Mouse (Mus musculus): ENCODE results near the gene Muc20.

Muc20 gene

DNA sequence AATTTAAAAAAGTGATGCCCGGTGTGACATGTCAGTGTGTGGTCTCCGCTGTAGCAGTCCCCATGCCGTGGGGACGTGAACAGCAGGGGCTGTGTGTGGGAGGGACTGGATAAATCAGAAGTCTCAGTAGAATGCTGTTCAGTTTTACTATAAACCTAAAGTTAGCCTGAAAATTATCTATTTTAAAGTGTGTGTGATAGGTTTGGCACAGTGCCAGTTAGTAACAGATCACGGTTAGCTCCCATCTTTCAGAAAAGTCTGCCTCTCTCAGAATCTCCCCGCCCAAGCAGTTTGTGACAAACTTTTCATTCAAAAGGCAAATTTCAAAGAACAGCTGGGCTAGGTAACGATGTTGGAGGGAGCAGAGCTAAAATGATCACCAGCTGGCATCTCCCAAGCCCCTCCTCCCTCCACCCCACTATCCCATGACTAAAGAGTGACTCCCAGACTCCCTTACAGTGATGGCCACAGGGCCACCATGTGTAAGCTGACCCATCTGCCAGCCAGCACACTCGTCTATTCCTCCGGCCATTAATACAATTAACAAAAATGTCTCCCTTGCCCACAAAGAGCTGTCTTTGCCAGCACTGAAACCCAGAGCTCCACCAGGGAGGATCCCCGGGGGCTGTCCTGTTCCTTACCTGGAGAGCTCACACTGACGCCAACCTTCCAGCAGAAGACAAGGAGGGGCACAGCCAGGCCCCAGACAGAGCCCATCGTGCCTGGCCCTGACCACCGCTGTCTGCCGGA is 384 bp downstream of the Muc20 start:
- DNase-seq (ENCODE audit: low spot score in 2 of 2): no peak

DNA sequence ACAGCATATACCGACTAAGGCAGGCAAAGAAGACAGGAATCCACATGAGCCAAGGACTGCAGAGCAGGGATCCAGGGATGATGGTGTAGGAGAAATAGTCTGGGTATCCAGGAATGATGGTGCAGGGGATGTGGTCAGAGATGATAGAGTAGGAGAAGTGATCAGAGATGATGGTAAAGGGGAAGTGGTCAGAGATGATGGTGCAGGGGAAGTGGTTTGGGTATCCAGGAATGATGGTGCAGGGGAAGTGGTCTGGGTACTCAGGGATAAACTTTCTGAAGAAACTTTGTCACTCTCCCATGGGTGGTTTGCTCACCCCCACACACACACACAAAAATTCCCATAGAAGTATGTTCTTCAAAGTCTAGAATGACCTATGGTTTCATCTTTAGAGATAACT is 2.1 kb downstream of the Muc20 start:
- no peak for DNase-seq (ENCODE audit: low spot score in 2 of 2)

DNA sequence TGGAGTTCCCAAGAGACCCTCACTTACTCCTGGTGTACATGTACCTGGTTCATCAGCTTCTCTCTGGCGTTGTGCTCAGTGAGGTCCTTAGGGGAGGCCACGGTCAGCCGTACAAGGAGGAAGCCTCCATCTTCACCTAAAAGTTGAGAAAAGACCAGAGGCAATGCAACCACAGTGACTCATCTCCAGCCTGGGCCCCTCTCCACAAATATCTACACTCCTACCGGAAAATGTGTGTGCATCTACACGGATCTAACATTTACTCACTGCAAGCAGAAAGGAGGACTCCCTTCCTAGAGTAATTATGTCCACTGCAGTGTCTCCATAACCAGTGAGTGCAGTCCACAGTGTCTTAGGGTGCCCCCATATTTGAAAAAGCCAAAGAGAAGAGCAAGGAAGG is 7.2 kb downstream of the Muc20 start:
- DNase-seq (ENCODE audit: low spot score in 2 of 2): no peak

DNA sequence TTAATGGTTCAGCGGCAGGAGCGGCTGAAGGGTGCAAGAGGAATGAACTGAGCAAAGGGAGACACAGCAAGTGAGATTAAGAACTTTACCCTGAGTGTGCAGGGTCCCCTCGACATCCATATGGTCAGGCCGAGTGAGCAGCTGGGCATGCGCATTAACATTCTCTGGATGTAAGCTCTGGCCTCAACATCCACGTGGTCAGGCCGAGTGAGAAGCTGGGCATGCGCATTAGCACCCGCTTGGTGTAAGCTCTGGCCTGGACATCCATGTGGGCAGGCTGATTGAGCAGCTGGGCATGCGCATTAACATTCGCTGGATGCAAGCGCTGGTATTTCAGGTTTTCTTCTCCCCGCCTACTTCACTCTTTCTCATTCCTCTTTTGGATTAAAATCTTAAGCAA is 12.4 kb downstream of the Muc20 start:
- peak; percentile 5 to 27 for DNase-seq (ENCODE audit: low spot score in 2 of 2)

DNA sequence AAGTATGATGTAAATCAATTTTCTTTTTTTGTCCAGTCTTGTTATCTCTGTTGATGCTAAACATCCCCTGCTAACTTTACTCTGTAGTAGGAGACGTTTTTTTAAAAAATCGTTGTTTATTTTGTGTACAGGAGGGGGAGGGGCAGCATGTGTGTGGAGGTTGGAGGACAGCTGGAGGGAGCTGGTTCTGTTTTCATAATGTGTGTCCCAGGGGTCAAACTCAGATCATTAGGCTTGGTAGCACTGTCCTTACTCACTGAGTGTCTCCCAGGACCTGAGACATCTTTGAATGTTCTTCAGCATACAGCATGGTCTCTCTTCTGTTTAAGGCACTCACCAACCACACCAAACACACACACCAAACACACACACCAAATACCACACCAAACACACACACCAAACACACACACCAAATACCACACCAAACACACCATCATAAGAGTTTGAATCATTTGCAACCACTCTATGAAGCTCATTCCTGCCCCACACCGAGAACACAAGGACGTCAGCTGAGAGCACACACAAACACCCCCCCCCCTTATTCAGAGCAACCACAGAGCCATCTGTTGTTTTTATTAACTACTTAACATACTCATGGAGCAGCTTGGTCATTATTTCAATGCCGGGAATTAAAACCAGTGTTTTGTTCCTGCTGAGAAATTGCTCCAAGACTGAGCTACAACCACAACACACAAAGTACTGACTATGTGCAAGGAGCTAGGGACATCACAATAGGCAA is 13.7 kb downstream of the Muc20 start:
- no peak for DNase-seq (ENCODE audit: low spot score in 2 of 2)

DNA sequence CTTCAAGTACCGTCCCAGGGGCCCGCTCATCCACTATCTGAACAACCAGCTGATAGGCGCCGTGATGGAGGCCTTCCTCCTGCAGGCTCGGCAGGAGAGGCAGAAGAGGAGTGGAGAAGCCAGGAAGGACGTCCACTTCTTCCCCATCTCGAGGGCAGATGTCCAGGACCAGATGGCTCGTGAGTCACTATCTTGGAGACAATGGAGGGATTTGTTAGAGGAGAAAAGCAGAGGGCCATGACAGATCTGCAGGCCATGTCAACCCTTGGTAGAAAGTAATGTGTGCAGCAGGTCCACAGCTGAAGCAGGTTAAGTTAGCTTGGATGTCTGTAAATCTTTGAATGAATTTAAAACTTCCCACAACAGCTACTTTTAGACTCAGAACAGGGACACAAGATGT is 18.3 kb downstream of the Muc20 start:
- DNase-seq (ENCODE audit: low spot score in 2 of 2): no peak

DNA sequence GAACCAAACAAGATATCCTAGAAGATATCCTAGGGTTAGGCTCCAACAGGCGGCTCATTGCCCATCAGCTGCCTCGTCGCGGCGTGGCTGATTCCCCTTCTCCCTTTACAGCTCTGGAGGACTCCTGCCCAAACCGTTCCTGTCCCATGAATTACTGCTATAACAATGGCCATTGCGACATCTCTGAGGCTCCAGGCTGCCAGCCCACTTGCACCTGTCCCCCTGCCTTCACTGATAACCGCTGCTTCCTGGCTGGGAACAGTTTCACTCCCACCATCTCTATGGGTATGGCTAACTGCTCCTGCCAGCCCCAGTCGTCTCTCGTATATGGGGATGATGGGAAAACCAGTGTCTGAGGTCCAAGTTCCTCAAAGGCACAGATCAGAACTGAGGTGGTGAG is 20.6 kb downstream of the Muc20 start:
- DNase-seq (ENCODE audit: low spot score in 2 of 2): no peak

DNA sequence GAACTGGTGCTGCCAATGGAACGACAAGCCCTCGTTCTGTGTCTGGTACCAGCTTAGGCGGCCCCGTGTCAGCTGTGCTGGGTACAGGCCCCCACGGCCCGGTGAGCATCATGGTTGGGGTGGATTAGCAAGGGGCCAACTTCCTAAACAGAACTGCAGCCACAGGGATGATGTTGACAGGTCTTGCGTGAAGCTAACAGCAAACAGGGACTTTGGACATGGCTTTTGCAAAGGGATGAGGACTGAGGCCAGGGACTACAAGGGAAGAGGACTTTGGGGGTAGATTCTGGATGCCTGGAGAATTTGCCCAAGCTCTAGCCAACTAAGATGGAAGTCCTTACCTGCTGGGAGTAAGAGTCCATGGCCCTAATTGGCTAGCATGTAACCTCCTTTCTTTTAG is 30.3 kb downstream of the Muc20 start:
- DNase-seq (ENCODE audit: low spot score in 2 of 2): no peak

DNA sequence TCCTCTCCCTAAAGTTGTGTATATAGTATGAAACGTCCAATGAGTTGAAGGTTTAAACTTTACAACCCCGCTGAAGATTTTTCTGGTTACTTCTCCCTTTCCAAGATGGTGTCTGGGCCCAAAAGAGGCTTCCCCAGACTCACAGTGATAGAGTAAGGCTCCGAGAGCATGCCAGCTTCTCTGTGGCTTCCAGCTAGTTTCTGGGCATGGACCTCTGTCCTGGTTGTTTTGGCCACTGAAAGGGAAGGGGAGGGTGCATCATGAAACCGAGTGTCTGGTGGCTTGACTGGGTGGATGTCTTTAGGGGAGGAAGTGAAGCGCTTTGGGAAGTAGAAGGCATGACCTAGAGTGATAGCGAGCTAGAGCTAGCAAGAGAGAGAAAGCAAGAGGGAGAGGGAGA is 32.3 kb downstream of the Muc20 start:
- DNase-seq (ENCODE audit: low spot score in 2 of 2): no peak

DNA sequence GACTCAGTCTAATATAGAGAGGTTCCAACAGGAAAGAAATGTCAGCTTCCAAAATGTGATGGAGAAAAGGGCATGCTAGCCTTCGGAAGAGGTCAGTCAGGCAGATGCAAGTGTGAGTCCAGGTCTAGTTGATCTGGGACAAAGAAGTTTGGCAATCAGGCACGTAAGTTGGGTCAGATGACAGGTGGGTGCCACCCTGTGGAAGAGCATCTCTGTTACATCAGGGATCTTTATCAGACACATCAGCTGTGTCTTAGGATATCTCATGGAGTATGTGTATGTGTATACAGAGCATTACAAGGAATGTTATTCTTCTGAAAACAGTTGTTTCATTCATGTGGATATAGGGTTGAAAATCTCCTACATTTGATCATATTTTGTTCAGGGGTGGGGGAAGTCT is 32.7 kb downstream of the Muc20 start:
- no peak for DNase-seq (ENCODE audit: low spot score in 2 of 2)

DNA sequence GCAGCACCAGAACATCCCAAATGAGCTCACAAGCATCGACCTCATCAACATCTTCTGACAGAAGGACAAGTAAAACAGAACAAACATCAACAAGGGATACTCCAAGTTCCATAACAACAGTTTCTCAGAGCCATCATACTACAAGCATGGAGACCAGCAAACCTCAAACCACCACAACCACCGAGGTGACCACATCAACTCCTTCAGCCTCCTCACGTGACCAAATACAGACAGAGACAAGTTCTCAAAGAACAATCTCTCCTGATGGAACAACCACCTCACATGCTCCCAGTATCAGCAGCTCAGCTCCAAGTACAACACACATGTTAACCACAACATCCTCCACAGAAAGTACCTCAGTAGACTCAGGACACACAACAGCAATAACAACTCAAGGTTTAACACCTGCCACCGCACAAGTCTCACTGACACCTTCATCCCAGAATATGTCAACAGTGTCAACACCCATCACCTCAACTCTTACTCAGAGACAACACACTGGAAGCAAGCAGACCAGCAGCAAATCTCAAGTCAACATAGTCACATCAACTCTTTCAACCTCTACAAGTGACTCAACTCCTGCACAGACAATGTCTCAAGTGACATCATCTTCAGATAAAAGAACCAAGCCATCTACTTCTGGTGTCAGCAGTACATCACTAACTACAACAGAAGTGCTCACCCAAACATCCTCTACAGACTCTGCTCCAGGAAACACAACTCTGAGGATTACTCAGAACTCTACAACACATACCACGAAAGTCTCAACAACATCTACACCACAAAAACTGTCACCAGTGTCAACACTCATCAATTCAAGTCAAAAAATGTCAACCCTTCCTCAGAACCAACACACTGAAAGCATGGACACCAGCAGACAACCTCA is 46.8 kb downstream of the Muc20 start:
- no peak for DNase-seq (ENCODE audit: low spot score in 2 of 2)

DNA sequence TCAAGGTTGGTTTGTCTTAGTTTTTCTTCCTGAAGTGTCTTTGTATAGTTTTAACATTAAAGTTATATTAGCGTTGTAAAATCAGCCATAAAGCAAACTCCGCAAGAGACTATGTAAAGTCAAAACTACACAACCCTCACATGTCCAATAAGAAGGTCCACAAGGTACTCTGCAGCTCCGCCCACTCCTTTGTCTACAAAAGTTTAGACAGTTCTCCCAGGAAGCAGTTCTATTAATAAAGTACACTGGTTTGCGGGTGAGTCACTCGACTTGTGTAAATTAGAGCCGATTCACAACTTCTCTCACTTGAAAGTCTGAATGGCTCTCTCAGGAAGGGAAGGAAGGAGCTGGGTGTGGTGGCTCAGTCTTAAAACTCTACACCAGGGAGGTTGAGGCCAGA is 51.4 kb downstream of the Muc20 start:
- peak in 1 of 2 experiments; percentile 3 for DNase-seq (ENCODE audit: low spot score in 2 of 2)

DNA sequence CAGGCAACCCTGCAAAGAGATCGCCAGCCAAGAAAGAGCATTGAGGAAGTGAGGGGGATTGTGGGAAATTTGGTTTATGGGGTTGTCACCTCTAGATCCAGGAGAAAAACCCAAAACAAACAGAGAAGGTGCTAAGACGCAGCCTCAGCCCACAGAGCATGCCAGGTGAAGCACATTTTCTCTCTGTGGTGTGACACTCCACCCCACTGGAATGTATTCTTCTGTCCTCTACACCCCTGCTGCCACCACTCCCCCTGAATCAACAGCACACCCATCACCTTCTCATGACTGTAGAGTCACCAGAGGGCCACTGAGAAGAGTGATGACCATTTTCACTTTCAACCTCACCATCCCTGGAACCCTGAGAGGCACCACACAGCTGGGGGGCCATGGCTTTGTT is 54.5 kb downstream of the Muc20 start:
- DNase-seq (ENCODE audit: low spot score in 2 of 2): no peak

DNA sequence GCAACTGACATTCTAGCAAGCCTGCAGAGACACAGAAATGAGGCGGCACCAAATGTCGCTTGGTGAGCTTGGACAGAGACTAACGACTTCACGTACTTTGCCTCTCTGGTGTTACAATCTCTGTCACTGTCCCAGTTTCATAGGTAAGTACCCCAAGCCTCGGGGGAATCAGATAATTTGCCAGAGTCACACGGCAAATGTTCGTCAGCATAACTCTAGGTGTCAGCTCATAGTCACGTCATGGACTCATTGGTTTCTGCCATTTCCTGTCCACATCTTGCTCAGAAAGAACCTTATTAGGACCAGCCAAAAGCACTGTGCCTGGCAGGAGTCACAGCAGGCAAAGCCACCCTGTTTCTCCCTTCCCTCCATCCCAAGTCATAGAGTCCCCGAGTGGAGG is 55.9 kb downstream of the Muc20 start:
- no peak for DNase-seq (ENCODE audit: low spot score in 2 of 2)

DNA sequence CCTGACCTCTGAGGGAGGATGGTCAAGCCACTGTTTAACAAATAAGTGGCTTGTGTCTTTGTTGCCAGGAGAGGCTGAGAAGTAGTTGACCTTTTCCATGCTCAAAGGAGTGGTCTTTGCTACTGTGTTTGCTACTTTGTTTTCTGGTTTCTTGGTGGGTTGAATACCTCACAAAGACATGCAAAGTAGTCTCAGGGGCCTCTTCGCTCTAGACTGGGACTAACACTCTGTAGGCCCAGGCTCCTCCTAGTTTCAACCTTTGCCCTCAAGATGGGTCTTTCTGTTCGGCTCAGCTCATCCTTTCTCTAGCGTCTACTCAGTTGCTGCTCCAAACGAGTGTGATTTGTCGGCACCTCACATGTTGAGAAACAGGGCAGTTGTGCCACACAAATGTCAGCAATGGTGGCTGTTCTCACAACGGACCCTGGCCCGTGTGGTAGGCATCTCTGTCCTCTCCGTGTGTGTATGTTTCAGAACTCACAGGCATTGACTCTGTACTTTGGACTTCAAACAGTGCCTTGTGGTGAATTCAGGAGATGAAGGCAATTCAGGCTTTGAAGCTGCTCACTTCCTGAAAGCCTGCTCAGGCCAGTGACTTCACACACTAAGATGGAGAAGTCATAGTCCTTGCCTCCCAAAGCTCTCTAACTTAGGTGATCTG is 57.1 kb downstream of the Muc20 start:
- DNase-seq (ENCODE audit: low spot score in 2 of 2): no peak

DNA sequence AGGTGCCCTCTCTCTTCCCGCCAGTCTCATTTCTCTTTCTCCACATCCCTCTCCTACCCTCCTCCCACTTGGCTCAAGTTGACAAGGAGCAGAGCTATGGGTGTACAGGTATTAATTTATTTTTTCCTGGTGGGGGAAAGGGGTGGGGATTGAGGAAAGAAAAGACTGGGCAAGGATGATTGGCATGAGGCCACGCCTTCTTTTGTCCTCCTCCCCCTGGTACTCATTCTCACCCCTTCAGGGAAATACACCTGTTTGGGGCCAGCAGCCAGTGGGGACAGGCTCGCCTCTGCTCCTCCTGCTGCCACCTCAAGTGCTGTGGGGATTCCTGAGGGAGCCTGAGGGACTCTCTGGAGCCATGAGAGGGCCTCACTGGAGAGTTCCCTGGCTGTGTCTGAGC is 61.2 kb downstream of the Muc20 start:
- no peak for DNase-seq (ENCODE audit: low spot score in 2 of 2)

DNA sequence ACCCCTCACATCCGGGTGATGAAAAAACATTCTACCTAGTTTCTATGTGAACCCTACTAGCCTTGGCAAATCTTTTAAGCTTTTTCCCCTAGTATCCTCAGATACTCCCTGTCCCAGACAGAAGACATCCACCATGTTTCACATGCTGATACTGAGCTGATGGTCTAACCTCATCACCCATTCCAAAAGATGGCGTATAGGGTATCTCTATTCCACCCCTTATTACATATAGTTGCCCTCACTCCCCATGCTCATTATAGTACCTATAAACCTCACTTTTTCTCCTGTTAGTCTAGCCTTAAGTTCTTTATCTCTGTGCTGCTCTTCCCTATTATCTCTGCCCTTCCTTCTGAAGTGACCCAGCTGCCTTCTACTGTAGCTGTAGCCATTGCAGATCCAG is 61.6 kb downstream of the Muc20 start, which contains the start of gene Muc4:
Muc4 (plus strand) TSS at position 301 of the 400 bp plus-strand sequence.
- DNase-seq (ENCODE audit: low spot score in 2 of 2): no peak

DNA sequence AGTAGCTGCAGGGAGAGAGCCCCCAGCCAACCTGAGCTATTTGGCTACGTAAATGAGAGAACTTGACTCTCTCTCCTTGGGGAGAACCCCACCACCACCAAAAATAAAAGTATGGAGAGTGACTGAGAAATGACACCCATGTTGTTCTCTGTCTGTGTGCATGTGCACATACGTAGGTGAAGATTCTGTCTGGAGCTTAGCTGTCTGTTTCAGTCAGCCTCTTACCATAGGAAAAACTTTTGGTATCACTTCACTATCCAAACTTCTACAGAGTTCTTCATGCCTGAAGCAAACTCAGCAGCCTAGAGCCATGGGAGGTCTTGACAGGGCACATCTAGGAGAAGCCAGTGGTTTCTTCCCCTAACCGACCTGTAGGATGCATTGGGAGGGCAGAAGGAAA is 64.0 kb downstream of the Muc20 start:
- DNase-seq (ENCODE audit: low spot score in 2 of 2): no peak

DNA sequence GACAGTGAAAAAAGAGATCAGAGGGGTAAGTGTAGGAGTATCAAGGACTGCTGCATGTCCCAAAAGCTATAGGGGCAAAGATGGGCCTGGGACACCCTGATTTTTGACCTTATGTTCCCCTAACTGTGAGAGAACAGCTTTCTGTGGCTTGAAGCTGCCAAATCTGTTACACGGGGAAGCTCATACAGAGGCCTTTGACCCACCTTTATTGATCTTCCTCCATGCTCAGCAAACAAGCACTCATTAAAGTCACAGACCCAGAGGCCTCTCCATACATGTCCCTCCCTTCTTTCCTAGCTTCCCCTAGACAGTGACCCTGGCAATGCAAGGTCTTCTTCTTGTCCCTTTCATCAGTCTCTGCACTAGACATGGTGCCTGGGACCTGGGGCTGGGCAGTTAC is 68.5 kb downstream of the Muc20 start:
- no peak for DNase-seq (ENCODE audit: low spot score in 2 of 2)

DNA sequence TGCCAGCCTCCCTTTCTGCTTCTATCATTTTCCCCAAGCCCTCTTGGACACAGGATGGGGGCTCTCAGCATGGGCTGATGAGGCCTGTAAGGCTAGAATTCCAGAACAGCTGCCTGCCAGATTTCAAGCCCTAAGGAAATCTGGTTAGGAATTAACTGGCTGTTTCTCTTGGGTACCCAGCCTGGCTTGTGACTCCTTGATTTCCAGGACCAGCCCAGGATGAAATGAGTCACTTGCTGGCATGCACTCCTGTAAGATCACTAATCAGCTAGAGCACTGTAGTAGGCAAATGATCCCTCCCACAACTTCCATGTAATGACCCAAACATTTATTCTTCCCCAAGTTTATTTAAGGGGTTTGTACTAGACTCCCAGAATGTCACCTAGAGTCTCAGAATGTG is 69.0 kb downstream of the Muc20 start:
- no peak for DNase-seq (ENCODE audit: low spot score in 2 of 2)
